Mouse (Mus musculus): ENCODE measurements around the gene Slc29a1. TPM values are rescaled to one million over a fixed set of nuclear protein-coding genes. Genes with fewer than 3 reads are reported as not detected.

The Slc29a1 gene
- polyA plus RNA-seq, 1 experiment: 109 TPM

DNA sequence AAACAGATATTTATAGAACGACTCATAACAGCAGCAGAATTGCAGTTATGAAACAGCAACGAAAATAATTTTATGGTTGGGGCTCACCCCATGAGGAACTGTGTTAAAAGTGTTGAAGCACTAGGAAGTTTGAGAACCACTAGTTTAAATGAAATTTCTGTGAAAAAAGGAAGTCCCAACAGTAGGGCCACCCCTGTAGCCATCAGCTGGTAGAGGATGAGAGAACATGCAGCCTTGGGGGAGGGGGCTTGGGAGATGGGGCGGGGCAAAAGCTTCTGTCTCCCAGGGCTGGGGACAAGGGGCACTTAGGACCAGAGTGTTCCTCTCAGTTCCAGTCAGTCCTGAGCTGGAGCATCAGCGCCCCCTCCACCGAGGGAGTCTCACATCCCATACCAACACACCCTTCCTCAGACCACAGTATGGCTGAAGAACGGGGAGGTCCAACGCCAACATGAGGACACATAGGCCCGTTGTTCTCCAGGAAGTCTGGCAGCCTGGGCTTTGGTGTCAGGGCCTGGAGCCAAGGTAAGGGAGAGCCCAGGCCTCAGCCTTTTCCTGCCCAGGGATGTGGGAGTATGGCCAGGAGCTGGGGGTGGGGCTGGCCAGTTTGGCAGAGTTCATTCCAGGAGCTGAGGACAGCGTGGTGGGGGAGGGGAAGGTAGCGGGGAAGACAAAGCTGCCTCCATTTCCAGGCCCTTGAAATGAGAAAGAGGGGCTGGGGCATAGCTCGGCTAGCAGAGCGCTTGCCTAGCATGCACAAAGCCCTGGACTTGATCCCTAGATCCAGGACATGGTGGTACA, 15.1 kb downstream of the Slc29a1 start:
- TF ChIP-seq CTCF (IDR thresholded peaks at IDR 0.05; ENCODE audit: control insufficient read depth, insufficient read depth, low read length): no peak; the same call in 1 of the 2 replicates
- no peak for TF ChIP-seq POLR2A (IDR thresholded peaks at IDR 0.05; ENCODE audit: borderline replicate concordance, control insufficient read depth, low read depth, low read length)
- H3K4me3 ChIP-seq (replicated peaks; ENCODE audit: control insufficient read depth, low read depth, low read length): peak overlapping the region; percentile 46
- WGBS: 30% methylated on average over 12 of the region's 12 CpGs
- H3K4me1 ChIP-seq (ENCODE audit: control insufficient read depth, insufficient read depth, low read length): peaks cover 18% of the 10 kb centered on the region
- H3K27ac ChIP-seq (ENCODE audit: control insufficient read depth, insufficient read depth, low read depth, low read length, poor library complexity): peak overlapping the region; percentile 83

DNA sequence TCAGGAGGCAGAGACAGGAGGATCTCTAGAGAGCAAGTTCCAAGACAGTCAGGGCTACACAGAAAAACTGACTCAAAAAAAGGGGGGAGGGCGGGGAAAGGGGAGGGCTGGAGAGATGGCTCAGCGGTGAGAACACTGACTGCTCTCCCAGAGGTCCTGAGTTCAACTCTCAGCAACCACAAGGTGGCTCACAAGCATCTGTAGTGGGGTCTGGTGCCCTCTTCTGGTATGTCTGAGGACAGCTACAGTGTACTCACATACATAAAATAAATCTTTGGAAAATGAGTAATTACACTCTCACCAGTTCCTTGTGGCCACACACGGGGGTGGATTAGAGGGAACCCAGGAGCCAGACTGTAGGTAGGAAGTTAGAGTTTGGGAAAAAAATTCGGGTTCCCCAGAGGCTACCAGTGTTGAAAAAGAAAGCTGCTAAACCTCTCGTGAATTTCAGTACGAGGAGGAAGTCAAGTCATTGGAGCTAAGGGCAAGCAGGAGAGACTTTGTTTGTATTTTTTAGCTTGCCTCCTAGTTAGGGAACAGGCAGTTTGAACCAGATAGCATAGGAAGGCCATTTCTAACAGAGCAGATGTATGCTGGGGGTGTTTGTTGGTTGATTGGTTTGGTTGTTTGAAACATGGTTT, 16.6 kb downstream of the Slc29a1 start:
- 17% methylated on average over 6 of the region's 6 CpGs for WGBS
- Histone ChIP-seq H3K4me1 (ENCODE audit: control insufficient read depth, insufficient read depth, low read length) (peaks cover 18% of the 10 kb centered on the region), H3K4me3 (replicated peaks; ENCODE audit: control insufficient read depth, low read depth, low read length) (peak overlapping the region; percentile 29), H3K27ac (ENCODE audit: control insufficient read depth, insufficient read depth, low read depth, low read length, poor library complexity) (peak overlapping the region; percentile 54; the same call in 1 of the 2 replicates)
- TF ChIP-seq POLR2A (IDR thresholded peaks at IDR 0.05; ENCODE audit: borderline replicate concordance, control insufficient read depth, low read depth, low read length) (no peak), CTCF (IDR thresholded peaks at IDR 0.05; ENCODE audit: control insufficient read depth, insufficient read depth, low read length) (peak; percentile 68)

DNA sequence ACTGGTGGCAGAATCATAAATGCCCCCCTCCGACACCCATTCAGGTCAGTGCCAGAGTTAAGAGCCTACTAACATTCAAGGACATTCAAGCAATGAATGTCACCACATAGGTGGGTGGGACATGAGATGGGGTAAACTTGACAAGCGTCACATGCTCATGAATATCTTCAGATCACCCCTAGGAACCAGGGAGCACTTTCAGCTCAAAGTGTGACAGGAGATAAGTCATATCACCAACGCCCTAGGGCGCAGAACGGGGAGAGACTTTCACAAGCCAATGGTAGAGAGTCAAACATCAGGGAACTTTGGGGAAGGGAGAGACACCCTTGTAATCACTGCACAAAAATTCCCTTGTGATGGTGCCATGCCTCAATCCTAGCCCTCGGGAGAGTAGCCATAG, 17.2 kb downstream of the Slc29a1 start:
- Histone ChIP-seq H3K4me3 (replicated peaks; ENCODE audit: control insufficient read depth, low read depth, low read length) (no peak overlapping the region), H3K27ac (ENCODE audit: control insufficient read depth, insufficient read depth, low read depth, low read length, poor library complexity) (peak overlapping the region; percentile 42), H3K4me1 (ENCODE audit: control insufficient read depth, insufficient read depth, low read length) (peaks cover 18% of the 10 kb centered on the region)
- TF ChIP-seq POLR2A (IDR thresholded peaks at IDR 0.05; ENCODE audit: borderline replicate concordance, control insufficient read depth, low read depth, low read length): no peak
- no peak for TF ChIP-seq CTCF (IDR thresholded peaks at IDR 0.05; ENCODE audit: control insufficient read depth, insufficient read depth, low read length)
- 56% methylated on average over 6 of the region's 6 CpGs for WGBS

DNA sequence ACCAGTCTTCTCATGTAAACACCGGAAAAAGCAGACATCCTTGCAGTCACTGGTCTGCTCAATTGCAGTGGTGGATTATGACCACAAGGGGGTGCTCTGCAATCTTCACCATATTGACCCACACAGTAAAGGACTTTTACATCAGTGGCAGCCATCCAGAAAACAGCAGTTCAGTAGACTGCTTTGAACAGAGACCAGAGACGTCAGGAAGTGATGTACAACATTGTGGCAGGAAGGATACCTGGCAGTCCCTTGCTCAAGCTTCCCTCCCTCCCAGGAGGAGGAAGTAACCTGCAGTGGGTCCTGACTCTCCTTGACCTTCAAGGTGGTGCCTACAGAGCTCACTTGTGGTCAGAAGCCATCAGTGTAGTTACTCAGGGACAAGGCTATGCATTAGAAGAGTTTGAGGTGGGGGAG, 17.8 kb downstream of the Slc29a1 start:
- H3K4me1 ChIP-seq (ENCODE audit: control insufficient read depth, insufficient read depth, low read length): peaks cover 18% of the 10 kb centered on the region
- WGBS: 5% methylated on average over 2 of the region's 2 CpGs
- TF ChIP-seq CTCF (IDR thresholded peaks at IDR 0.05; ENCODE audit: control insufficient read depth, insufficient read depth, low read length): peak; percentile 51; the same call in 1 of the 2 replicates
- no peak for TF ChIP-seq POLR2A (IDR thresholded peaks at IDR 0.05; ENCODE audit: borderline replicate concordance, control insufficient read depth, low read depth, low read length)
- no peak overlapping the region for H3K4me3 ChIP-seq (replicated peaks; ENCODE audit: control insufficient read depth, low read depth, low read length)
- H3K27ac ChIP-seq (ENCODE audit: control insufficient read depth, insufficient read depth, low read depth, low read length, poor library complexity): peak overlapping the region; percentile 18; the same call in 1 of the 2 replicates

DNA sequence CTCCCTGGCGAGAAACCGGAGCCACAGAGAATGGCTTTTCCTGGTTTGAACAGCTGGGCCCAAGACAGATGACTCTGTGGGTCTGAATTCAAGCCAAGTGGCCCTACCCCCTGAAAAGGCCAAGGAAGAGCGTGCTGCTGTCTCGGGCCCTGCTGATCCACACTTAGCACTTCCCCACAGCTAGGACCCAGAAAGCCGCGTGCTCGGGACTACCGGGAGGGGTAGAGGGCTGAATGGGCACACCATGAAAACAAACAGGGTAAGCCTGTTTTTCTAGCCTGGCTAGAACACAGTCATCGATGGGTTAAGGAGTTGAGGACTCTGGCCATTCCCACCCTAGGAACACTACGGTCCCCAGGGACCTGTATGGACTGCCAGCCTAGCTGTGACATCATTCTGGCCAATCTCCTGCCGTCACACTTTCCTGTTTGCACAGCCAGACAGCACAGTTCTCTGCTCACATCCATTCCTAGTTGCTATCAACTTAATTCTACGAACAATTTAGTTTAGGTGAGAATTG, 18.4 kb downstream of the Slc29a1 start:
- TF ChIP-seq CTCF (IDR thresholded peaks at IDR 0.05; ENCODE audit: control insufficient read depth, insufficient read depth, low read length) (no peak), POLR2A (IDR thresholded peaks at IDR 0.05; ENCODE audit: borderline replicate concordance, control insufficient read depth, low read depth, low read length) (no peak)
- WGBS: 41% methylated on average over 12 of the region's 12 CpGs
- H3K4me3 ChIP-seq (replicated peaks; ENCODE audit: control insufficient read depth, low read depth, low read length): no peak overlapping the region
- peaks cover 18% of the 10 kb centered on the region for H3K4me1 ChIP-seq (ENCODE audit: control insufficient read depth, insufficient read depth, low read length)
- H3K27ac ChIP-seq (ENCODE audit: control insufficient read depth, insufficient read depth, low read depth, low read length, poor library complexity): peak overlapping the region; percentile 50

DNA sequence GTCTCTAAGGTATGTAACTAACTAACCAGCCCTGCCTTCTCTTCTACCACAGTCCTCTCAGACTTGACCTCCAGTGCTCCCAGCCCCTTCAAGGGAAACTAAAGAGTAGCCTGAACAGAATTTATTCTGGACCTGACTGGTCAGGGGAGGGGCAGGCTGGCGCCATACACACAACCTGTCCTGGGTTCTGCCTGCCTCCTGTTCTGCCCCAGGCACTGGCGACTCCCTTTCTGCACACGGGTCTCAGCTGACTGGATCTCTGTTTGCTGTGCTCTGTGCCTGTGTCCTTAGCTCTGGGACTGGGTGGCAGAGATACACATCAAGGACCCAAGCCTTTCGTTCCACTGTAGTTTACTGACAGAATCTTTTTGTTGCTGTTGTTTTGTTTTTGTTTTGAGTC, 19.9 kb downstream of the Slc29a1 start:
- no peak overlapping the region for H3K4me3 ChIP-seq (replicated peaks; ENCODE audit: control insufficient read depth, low read depth, low read length)
- 85% methylated on average over 4 of the region's 4 CpGs for WGBS
- no peak for TF ChIP-seq CTCF (IDR thresholded peaks at IDR 0.05; ENCODE audit: control insufficient read depth, insufficient read depth, low read length)
- TF ChIP-seq POLR2A (IDR thresholded peaks at IDR 0.05; ENCODE audit: borderline replicate concordance, control insufficient read depth, low read depth, low read length): no peak
- no peak overlapping the region for H3K27ac ChIP-seq (ENCODE audit: control insufficient read depth, insufficient read depth, low read depth, low read length, poor library complexity)
- H3K4me1 ChIP-seq (ENCODE audit: control insufficient read depth, insufficient read depth, low read length): peaks cover 14% of the 10 kb centered on the region

DNA sequence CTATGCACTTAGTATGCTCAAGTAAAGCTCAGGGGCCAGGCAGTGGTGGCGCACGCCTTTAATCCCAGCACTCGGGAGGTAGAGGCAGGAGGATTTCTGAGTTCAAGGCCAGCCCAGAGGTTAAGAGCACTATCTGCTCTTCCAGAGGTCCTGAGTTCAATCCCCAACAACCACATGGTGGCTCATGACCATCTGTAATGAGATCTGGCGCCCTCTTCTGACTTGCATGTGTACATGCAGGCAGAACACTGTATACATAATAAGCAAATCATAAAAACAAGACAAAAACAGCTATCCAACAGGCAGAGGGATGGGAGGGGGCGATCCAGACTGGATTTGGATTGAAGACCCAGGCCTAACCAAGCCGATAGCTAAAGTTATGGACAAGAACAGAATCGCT, 20.6 kb downstream of the Slc29a1 start:
- no peak overlapping the region for H3K4me3 ChIP-seq (replicated peaks; ENCODE audit: control insufficient read depth, low read depth, low read length)
- WGBS: 68% methylated on average over 7 of the region's 7 CpGs
- no peak overlapping the region for H3K27ac ChIP-seq (ENCODE audit: control insufficient read depth, insufficient read depth, low read depth, low read length, poor library complexity)
- TF ChIP-seq POLR2A (IDR thresholded peaks at IDR 0.05; ENCODE audit: borderline replicate concordance, control insufficient read depth, low read depth, low read length) (no peak), CTCF (IDR thresholded peaks at IDR 0.05; ENCODE audit: control insufficient read depth, insufficient read depth, low read length) (peak; percentile 17; the same call in 1 of the 2 replicates)
- H3K4me1 ChIP-seq (ENCODE audit: control insufficient read depth, insufficient read depth, low read length): peaks cover 12% of the 10 kb centered on the region

DNA sequence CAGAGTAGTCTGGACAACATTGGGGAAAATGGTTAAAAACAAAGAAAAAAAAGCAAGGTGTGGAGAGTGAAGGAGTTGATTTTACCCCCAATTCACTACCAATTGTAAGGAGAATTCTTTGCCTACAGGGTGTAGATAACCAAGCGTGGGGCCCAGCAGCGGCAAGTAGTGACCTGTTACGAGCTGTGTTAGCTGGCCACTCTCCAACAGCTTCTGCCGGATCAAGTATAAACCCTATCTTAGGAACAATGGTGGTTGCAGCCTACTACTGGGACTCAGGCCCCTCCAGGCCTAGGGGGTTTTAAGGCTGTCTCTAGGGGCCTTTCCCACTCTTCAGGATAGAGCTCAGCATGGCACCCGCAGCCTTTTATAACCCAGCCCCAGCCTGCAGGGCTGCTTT, 21.2 kb downstream of the Slc29a1 start:
- TF ChIP-seq CTCF (IDR thresholded peaks at IDR 0.05; ENCODE audit: control insufficient read depth, insufficient read depth, low read length) (no peak), POLR2A (IDR thresholded peaks at IDR 0.05; ENCODE audit: borderline replicate concordance, control insufficient read depth, low read depth, low read length) (no peak)
- Histone ChIP-seq H3K4me1 (ENCODE audit: control insufficient read depth, insufficient read depth, low read length) (peaks cover 9% of the 10 kb centered on the region), H3K27ac (ENCODE audit: control insufficient read depth, insufficient read depth, low read depth, low read length, poor library complexity) (no peak overlapping the region), H3K4me3 (replicated peaks; ENCODE audit: control insufficient read depth, low read depth, low read length) (no peak overlapping the region)
- 56% methylated on average over 5 of the region's 5 CpGs for WGBS

Measured in bone marrow, adult 2 months (tissue).